Mouse (Mus musculus) right cerebral cortex, postnatal 36 days (tissue): ENCODE measurements at regions not wholly inside any gene's neighbourhood (a gene's known extent, or its start where the extent isn't known, plus 50 kb on each side); places are given as distances from the start of the nearest gene placed in this dataset.

Experiments
- DNase-seq, 2 experiments: peaks; one replicate each; pipeline ENCODE4 v3.0.0; 2022; ENCODE audit warnings: low spot score in 2 of 2, mixed read lengths in 1 of 2

GRCm38 (mm10) chr9:17454397-17454796 lies 837.5 kb upstream of the Chordc1 start:
- no peak for DNase-seq

DNA sequence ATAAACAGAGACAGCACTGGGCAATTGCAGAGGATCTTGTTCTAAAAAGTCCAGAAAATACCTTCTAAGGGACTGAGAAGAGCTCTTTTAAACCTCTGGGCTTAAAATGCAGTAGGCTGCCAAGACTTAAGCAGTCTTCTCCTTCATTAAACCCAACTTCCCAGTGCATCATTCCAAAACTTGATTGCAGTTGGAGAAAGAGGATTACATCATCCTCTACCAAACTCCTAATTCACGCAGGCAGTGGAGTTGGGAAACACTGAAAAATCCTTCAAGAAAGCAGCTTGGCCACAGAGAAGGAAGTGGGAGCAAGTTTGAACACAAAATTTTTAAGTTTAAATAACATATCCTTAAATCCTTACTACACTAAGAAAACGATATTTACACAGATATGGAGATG lies 825.5 kb upstream of the Chordc1 start:
- no peak for DNase-seq

DNA sequence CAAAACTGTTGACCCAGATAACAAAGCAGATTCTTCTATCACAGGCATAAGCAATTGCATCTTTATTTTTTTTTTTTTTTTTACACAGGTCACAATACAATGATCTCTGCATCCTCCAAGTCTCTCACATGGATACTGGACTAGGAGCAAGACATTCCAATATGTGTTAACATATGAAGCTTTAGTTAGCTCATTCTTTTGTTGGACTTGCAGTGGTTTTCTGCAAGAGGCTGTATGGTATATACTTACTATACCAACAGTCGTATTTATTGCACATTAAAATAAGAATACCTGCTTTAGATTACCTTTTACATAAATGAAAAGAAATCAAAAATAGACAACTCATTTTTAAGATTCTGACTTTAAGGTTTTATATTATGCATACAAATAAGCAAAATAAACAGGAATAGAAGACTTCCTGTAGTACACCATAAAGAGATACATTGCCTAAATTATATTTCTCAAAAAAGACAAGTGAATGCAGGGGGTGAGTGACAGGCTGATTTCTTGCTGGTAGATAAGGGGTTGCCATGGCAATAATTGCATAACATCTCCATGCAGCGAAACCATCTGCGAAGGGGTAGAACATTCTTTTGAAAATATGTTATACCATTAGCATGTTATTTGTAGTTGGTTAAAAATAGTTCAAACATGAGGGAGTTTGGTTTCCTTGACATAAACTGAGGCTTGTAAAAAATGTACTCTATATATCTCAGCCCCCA lies 807.1 kb upstream of the Chordc1 start:
- DNase-seq: peak; percentile 3 to 5

DNA sequence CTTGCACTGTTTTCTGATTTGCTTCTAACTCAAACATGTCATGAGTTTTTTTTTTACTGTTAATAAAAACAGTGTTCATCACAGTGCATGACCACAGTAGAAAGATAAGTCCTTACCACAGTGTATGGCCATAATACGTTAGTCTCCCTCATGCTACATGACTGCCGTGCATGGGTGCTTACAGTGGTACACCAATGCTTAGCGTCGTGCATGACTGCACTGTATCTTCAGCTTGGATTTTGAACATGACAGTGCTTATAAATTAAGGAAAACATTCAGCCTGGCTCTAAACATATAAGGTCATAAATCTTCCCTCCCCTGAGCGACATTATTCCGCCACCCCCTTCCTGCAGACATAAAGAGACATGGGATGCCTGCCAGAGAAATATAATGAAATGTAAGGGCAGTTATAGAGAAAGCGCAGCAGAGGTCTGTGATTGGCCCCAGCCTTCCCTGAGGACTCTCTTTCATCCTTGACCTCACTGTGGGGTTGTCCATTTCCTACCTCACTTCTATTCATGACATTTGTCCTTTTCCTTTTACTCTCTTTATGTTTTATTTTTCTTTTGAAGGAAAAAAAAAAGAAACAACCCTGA lies 791.7 kb upstream of the Chordc1 start:
- no peak for DNase-seq

DNA sequence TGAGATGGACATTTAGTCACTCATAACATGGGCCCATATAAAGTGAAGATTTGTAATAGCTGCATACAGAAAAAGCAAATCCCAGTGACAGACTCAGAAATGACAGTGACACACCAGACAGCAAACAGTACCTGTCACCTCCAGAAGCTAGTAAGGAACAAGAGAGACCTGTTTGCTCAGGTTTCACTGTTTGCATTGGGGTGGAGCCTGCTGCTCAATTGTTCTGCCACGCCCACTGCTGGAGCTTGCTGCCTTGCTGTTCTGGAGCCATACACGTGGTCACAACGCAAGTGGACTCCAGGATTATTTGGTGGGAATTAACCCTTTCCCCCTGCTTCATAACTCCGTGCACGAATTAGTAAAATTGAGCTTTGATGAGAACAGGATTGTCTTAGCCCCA lies 783.2 kb upstream of the Chordc1 start:
- no peak for DNase-seq

DNA sequence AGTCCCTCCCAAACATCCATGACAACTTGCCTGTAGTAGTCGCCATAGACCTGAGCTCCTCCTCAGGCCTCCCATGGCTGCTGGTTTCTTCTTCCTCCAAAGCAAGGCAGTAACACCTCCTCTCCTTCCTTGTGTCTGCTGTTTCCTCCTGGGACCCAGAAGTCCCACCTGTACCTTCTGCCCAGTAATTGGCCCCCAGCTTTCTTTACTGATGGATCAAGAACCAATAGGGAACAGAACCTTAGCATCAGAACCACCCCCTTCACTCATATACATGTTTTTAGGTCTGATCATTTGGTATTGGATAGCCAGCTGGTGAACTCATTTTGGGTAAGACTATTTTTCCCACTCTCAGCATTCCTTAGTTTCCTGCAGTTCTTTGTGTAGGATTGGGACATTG lies 735.7 kb upstream of the Chordc1 start:
- DNase-seq: no peak

GRCm38 (mm10) chr9:17557611-17558370 lies 734.1 kb upstream of the Chordc1 start:
- DNase-seq: no peak

GRCm38 (mm10) chr9:17567784-17568518 lies 724.0 kb upstream of the Chordc1 start:
- DNase-seq: no peak

DNA sequence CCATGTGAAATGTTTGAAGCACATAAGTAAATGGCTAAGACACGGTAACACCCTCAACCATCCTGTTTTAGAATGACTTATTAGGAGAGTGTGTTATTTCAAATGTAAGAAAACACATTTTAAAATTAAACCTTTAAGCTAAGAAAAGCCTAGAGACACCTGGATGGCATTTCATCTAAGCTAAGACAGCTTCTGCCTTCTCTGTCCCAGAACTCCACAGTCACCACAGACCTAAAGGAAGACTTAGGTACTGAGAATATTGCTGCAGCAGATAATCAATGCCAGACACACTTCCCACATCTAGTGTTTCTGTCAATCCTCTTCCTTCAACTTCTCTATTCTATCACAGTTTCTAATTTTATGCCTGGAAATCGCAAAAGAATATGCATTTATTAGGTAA lies 704.4 kb upstream of the Chordc1 start:
- DNase-seq: no peak

DNA sequence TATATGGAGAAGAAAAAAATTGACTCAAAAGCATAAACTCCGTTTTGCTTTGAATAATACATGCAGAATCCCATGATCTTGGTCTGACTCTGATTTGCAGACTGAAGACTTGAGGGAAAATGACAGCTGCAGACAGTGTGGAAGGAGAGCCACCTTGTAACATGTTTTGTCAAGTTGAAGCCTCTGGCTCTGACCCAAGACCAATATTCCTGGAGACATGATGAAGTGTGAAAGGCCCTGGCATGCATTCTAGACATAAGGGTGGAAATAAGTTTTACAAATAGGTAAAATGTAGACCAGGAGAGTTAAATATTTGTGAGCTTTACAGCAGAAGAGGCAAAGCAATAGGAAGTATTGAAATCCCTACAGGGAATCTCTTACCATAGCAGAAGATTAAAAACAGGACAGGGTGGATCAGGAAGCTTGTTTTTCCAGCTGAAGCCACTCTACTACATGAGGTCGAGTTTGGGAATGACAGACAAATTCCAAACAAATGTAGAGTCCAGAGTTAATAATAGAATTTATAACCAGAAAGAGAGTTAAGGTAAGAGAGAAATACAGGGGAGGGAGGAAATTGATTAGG lies 703.9 kb upstream of the Chordc1 start:
- DNase-seq: no peak

DNA sequence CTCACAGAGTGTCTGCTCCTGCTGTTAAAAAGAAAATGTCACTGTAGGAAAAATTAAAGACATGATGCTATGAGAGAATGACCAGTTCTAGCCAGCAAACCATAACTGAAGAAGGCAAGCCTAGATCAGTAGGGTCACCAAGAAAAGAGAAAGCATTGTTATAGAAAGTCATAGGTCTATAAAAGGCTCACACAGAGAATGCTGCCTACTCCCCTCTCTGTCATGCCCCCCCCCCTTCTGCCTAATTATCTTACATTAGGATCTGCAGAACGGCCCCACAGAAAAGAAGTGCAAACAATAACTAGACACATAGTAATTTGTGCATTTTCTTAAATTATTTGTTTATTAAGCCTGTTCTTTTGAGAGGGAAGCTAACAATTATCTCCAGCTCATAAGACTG lies 680.8 kb upstream of the Chordc1 start:
- DNase-seq: no peak

GRCm38 (mm10) chr9:17642513-17642912 lies 649.4 kb upstream of the Chordc1 start:
- no peak for DNase-seq

- DNase-seq: no peak
Observed at GRCm38 (mm10) chr9:17645882-17646626, 645.9 kb upstream of the Chordc1 start.

DNA sequence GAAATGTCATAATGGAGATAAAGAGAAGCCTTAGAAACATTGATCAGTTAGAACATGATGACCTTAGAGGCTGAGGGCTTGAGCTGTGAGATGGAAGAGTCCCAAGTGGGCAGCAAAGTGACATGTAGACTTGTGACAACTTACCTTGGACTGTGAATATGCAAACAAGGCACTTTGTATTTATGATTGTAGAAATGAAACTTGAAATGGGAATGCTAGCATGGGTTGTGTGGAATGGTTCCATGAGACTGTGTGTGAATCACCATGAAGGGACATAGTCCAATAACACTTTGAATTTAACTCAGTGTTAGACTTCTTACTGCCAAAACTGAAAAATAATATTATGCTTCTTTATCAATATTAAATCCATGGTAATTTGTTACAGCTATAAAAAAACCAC lies 638.1 kb upstream of the Chordc1 start:
- DNase-seq: no peak

GRCm38 (mm10) chr9:17664113-17664512 lies 627.8 kb upstream of the Chordc1 start:
- no peak for DNase-seq

DNA sequence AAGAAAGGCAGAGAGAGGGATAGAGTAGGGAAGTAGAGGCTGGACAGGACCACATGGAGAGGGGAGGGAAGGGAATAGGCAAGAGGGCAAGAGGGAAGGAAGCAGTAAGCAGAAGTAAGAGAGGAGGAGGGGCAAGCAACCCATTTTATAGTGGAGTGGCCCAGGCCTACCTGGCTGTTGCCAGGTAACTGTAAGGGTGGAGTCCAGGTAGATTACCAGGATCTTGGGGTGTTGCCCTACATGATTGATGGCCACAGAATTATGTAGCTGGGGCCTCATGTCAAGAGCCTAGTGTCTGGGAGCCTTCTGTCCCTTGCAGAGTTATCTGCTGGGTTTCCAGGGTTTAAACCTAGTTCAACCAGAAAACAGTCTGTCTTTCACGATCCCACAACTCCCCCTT lies 623.7 kb upstream of the Chordc1 start:
- no peak for DNase-seq

- no peak for DNase-seq
Observed at GRCm38 (mm10) chr9:17675519-17675918, 616.4 kb upstream of the Chordc1 start.
